Mouse (Mus musculus) heart, postnatal 10 days (tissue): Measurements from ENCODE around the gene Ppip5k2. TPM values are rescaled to one million over a fixed set of nuclear protein-coding genes. Genes with fewer than 3 reads are reported as not detected.
"Not testable (repeated sequence)": the region's sequence is repeated elsewhere in the genome, so short reads cannot be mapped to it uniquely, and the experiment has no call there.

Experiments
- DNase-seq, 2 experiments: peaks; one replicate each; pipeline ENCODE4 v3.0.0; 2021
- intact Hi-C: fragments of 180-260 bp; cut with DNase I; formaldehyde crosslinking; loops from one replicate; pipeline ENCODE4 v1.15.1; 2025
- total RNA-seq, 2 experiments: library from RNA; stranded (reverse); gene quantifications; 2 replicates each; pipeline ENCODE4 v1.2.3; 2021

Gene Ppip5k2
- total RNA-seq = 10 to 100 TPM; 72.2 to 91.8 TPM

DNA sequence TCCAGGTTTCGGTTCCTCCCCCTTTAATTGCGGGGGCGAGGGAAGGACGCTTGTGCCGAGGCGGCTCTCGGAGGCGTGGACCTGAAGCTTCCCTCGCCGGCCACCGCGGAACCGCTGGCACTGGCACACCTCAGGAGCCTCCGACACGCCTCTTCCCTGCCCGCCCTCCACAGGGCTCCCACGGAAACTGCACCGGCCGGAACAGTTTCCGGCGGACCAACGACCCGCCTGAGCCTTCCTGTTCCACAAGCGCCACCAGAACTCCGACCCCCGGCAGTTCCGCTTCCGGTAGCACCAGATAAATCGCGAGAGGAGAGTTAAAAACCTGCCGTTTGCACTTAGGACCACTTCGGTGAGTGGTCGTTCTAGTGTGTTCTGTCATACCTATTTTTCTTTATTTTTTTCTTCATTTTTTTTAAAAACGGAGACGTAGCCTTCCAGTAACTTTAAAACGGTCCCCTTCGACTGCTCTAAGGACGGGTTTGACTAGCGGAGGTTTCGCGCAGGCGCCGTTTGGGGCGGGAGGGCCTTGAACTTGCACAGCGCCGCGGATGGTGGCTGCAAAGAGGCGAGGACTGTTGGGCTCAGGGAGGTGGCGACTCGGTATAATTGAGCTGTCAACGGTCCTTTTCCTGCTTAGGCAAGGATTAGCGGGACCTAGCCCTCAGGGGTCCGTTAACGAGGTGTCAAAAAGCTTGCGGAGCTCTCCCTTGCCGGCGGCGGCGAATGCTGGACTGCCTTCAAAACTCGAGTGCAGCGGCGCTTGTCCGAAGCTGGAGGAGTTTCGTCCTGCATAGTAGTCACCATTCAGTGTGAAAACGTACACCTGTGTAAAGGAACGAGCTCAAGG, at the start of gene Ppip5k2, which contains the start of gene Gin1:
Gene Ppip5k2 (minus strand): TSS at position 508 of the 850 bp plus-strand sequence.
Gene Gin1 (plus strand): TSS at position 269 of the 850 bp plus-strand sequence.
- intact Hi-C loops = loop anchor here (2.0 to 5.0 kb wide), 2 partner anchors 108 to 207 kb away; partner anchors contain the start of gene D1Ertd622e
- peak; percentile 96 to 97 for DNase-seq

DNA sequence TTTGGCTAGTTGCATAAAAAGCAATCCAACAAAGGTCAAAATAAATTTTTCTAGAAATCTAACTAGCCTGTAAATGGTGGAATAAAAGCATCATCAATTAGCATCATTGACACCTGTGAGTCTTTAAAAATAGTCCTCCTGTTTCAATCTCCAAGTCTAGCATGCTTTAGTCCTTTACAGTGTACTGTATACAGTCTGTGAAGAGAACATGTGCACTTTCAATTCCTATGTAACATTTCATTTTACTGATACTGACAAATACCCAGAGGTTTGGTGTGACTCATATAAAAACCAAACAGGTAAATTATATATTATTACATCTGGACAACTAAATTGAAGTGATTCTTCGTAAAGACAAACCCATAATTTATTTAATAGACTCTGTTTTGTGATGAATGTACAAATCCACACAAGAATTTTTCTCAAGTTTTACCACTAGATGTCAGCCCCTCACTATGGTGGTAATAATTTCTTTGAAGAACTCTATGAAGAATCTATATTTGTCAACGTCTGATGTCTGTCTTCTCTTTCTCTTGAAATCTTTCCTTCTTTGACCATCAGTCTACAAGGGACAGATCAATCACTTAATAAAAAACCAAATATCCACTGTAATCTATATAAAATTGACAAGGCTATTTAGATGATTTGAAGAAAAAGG, 39.2 kb upstream of the Ppip5k2 start:
- intact Hi-C loops = loop anchor here (1.0 to 10.0 kb wide), 3 partner anchors 368 to 765 kb away; no protein-coding TSS in a partner anchor
- peak in 1 of 2 experiments; percentile 37 for DNase-seq

DNA sequence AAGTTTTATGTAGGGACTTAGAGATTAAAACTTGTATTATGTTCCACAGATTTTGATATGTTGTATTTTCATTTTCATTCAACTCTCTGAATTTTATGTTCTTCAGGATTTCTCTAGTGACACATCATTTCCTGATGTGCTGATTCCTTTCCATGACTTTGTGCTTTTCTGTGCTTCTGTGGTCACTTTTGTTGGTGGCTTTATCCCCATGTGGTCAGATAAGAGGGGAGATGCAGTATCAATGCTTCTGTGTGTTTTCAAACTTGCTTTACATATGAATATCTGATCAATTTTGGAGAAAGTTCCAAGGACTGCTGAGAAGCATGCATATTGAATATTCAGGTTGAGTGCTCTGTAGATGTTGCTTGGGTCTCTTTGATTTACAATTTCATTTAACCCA, 34.3 kb upstream of the Ppip5k2 start:
- DNase-seq = no peak
- intact Hi-C loops = loop anchor here (10.0 kb wide), 1 partner anchor 760 kb away; no protein-coding TSS in a partner anchor

DNA sequence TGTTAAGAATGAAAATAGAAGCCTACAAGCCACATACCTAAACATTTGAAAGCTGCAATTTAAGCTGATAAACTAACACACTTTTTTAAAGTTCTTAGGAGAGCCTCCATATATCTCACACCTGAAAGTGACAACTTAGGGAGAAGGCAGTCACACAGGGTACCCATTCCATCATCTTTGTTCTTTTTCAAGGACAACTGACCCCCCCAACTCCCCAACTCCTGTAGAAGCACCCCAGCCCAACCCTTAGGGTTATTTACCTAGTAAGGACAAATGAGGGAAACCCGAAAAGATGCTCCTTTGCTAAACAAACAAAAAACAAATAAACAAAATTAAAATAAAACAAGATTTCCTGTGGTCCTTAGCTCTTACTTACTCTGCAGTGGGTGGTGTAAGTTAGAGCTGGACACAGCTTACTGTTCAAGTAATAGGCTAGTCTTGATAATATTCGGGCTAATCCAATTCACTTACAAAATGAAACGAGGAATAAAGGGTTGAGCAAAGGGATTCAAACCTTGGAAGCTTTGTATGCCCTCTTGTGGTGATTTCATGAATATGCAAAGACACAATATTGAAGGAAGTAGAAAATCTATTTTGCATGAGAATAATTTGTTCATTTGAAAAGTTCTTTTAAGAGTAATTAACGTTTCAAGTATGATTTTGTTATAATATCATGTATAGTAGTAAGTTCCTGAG, 32.1 kb upstream of the Ppip5k2 start:
- DNase-seq = no peak
- intact Hi-C loops = loop anchor here (10.0 kb wide), 1 partner anchor 758 kb away; no protein-coding TSS in a partner anchor

DNA sequence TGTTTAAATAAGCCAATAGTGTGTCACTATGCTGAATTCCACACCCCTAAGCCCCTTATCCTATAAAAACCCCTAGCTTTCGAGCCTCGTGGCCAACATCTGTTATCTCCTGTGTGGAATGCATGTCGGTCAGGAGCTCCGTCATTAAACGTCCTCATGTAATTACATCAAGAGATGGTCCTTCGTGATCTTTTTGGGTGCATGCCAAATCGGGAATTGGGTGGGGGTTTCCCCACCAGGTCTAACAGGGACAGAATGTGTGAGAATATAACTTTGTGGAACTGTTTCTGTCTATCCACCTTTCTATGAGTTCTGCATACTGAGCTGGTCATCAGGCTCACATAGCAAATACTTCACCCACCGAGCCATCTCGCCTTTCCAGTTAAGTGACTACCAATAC, 25.7 kb upstream of the Ppip5k2 start:
- intact Hi-C loops = loop anchor here (5.0 kb wide), 1 partner anchor 34 kb away; no protein-coding TSS in a partner anchor
- no peak for DNase-seq

DNA sequence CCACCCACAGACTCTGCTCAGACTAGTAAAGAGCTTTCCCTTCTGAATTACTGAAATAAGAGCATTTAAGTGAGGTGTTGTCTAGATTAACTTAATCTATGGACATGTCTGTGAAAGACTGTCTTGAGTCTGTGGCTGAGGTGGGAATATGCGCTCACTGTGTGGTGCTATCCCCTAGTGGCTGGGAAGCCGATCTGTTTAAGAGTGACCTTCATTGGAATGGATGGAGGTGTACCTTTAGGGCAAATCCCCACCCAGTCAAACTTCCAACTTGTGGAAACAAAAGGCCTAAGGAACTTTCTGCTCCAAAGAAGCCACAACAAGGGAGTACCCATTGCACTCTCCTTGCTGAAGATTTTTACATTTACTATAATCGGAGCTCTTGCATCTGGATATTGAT, 23.9 kb upstream of the Ppip5k2 start:
- intact Hi-C loops = no loop called here
- DNase-seq = no peak

DNA sequence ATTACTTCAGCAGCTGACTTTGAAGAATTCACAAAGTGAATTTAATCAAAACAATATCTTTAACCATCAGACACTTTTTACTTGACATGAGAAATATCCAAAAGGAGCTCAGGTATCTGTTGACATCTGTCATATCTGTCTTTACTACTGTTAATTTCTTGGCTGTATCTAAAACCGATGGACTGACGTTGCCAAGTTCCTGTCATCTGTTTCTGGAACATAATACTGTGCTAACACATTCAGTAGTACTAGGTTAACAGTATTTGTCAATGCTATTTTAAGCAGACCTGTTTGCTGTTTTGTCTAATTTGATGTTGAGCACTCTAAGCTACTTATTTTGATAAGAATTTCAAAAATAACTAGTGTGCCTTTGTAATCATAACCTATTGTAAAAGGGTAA, 18.3 kb upstream of the Ppip5k2 start:
- DNase-seq = peak; percentile 46 to 48
- intact Hi-C loops = no loop called here

DNA sequence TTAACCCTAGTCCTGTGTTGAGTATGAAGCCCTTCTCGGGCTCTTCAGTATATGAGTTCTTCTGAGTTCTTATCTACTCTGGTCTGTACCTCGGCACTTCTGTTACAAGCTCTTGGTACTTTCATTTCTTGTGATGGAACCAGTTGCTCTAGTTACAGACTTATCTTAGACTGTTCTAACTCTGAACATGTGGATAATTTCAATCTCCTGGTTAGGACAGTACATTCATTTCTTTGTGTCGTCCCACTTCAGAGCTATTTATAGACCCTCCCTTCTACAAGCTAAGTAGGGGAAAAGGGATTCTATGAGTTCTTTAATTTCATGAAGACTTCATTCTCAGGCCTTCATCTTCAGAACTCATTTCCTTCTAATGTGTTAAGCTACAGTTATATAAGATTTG, 17.5 kb upstream of the Ppip5k2 start:
- DNase-seq = no peak
- intact Hi-C loops = no loop called here

DNA sequence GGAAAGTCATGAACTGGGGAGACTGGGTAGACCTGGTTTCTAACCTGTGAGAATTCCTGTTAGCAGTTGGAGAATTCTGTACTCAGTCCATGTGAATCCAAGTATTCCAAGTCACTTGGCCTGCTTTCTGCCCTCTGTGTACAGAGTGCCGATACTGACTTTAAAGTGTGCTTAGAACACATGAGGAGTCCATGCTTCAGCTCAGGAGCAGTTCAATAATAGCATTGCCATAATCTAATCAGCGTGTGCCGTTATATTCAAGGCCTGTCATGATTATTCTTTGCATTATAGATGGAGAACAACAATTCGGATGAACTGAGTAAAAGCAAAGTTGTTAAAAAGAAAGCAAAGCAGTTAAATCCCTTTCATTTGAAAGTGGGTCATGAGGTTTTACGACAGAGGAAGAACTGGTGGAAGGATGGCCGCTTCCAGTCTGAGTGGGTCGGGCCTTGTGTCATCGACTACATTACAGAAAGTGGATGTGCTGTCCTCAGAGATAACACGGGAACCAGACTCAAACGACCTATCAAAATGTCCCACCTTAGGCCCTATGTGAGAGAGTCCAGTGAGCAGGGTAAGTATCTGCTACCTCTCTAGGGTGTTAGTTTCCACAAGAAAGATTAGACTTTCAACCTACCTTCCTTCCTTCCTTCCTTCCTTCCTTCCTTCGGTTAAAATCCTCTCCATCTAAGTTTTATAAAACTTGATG, 15.6 kb upstream of the Ppip5k2 start:
- no peak for DNase-seq
- intact Hi-C loops = no loop called here

DNA sequence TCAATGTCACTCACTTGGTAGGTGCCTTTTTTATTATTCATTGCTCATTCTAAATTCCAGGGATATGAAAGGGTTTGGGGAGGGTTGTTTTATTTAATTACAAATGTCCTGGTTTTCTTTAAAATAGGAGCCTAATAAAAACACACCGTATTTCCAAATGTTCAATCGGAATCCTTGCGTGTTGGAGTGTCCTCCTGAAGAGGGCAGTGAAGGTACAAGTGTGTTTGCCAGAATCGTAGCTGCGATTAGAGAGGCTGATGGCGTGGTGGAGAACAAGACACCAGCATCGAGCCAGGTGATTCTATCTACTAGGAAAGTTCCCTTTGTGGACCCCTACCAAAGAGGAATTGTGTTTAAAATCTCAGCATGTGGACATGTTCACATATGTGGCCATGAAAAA, 14.7 kb upstream of the Ppip5k2 start:
- intact Hi-C loops = no loop called here
- DNase-seq = peak in 1 of 2 experiments; percentile 30

DNA sequence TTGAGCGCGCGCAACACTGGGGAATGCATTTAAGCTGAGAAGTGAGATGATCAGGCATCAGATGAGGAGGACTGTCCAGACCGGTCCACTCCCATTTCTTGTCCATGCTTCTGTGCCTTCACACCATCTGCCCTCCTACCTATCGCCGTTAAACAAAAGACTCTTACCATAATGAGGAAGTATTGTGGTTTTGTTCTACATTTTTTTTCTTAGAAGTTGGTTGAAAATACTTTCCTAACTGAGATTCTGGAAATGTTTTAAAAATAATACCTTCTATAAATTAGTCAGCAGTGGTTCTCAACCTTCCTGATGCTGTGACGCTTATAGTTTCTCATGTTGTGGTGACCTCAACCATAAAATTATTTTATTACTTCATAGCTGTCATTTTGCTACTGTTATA, 11.5 kb upstream of the Ppip5k2 start:
- DNase-seq = no peak
- intact Hi-C loops = no loop called here

DNA sequence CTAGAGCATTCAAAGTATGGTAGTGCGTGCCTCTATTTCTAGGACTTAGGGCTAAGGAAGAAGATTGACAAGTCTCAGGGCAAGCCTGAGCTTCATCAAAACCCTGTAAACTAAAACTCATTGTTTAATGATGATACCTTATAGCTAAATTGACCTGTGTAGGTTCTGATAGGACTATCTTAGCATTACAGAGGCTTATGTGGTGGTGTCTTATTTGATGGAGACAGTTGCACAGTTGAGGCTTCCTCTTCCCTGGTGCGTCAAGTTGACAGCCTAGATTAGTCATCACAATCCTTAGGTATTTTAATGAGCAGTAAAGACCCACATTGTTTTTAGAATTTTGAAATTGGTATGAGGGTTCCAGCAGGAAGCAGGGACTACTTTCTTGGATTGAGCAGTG, 3.8 kb upstream of the Ppip5k2 start:
- intact Hi-C loops = loop anchor here (5.0 kb wide), 1 partner anchor 112 kb away; the partner anchor contains the start of gene D1Ertd622e

DNA sequence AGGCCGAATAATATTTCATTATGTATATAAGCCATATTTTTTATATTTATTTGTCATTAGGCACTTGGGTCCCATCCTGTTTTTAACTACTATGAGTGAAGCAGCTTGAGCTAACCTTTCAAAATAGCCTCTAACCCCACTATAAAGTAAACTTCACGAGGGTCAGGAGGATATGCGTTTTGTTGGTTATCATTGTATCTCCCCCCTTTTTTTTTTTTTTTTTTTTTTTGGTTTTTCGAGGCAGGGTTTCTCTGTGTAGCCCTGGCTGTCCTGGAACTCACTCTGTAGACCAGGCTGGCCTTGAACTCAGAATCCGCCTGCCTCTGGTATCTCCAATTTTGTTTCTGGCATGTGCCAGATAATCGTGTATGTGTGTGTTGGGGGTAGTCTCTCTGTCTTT, 3.2 kb upstream of the Ppip5k2 start:
- no peak for DNase-seq
- intact Hi-C loops = loop anchor here (5.0 kb wide), 1 partner anchor 111 kb away; the partner anchor contains the start of gene D1Ertd622e

More for the DNA sequence above, 3.8 kb upstream of the Ppip5k2 start:
- no peak for DNase-seq

DNA sequence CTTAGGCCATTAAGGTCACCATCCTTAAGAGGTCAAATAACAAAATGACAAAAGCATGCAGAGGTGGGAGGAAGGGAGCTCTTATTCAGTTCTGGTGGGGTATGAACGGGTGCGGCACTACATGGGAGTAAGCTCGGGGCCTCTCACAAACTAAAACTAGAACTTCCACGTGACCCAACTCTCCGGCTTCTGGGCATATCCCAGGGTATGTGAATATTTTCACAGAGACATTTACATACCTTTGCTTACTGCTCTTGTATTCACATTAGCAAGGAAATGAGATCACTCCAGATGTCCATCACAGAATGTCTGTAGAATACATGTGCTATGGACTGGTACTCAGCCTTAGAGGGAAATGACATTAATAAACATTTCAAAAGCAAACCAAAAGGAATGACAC, 1.5 kb upstream of the Ppip5k2 start:
- no peak for DNase-seq
- intact Hi-C loops = loop anchor here (2.0 to 5.0 kb wide), 2 partner anchors 109 to 205 kb away; partner anchors contain the start of gene D1Ertd622e

DNA sequence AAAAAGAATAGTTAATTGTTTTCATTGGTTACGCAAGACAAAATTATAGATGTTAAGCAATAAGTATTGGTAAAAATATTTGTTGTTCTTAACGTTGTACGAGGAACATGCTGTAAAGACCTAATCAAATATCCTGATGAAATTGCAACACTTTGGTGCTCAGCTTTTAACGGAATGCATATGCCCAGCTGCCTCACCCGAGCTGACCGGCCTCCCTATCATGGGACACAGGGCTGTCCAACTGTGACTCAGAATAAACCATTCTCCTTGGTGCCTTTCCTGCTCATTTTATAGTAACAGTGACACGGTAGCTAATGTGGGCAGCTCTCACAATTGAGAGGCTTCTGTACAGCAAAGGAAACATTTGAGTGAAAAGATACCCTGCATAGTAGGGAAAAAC, 907 bp upstream of the Ppip5k2 start:
- peak; percentile 50 to 55 for DNase-seq
- intact Hi-C loops = loop anchor here (2.0 to 5.0 kb wide), 2 partner anchors 109 to 206 kb away; partner anchors contain the start of gene D1Ertd622e

DNA sequence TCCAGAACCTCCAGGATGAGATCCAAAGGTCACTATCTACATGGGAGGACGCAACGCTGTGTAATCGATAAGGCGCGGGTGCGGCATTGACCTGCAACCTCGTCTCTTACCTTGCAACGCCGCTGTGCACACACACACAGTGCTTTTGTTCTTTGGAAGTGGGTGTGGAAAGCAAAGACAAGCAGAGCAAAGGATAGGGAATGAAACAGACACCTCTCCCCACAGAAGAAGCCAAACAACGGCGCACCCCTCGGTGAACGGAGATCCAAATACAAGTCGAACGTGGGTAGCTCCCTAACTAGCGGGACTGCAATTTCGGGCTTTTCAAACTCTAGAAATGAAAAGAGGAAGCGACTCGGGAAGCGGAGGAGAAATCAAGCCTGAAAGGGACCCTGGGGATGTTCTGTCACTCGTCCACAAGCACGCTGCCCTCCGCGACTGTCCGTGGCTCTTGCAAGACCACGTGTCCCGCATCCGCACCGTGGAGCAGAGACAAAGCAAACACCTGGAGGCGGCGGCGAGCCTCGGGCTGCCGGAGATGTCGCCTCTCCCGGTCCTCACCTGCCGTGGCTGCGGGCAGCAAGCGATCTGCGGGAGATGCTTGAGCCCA, 812 bp downstream of the Ppip5k2 start:
- intact Hi-C loops = no loop called here
- DNase-seq = peak; percentile 47 to 48

DNA sequence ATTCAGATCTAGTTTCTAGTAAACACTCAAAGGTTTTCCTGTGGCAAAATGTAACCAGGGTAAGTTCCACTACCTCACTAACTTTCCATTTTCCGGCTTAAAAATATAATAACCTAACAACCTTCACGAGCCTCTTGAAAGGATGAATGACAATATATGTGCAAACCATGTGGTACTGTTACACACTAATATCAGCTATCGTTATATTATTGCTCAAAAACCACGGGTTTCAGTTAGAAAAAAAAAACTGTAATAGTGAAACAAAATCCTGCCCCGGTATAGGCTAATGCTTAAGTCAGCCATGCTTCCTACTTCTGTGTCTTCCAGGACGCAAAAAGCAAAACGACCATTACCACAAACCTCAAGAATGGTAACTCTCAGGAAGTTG, 1.3 kb downstream of the Ppip5k2 start:
- no peak for DNase-seq
- intact Hi-C loops = no loop called here

DNA sequence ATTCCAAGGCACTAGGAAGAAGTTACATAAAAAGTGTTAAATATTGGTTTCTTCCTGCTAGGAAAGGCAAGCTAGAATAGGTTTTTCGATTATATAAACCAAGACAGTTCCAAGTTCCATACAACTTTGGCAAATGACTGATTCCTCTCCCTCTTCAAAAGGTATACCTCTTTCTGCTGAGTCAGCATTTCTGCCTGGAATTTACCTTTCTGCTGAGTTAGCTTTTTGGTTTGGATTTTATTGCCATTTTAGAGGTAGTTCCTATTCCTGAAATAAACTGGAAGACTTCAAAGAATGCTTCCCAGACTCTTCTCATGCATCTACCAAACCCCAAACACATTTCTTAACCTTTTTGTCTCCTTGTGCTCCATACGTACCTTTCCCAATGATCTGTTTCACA, 2.1 kb downstream of the Ppip5k2 start:
- DNase-seq = no peak
- intact Hi-C loops = no loop called here

DNA sequence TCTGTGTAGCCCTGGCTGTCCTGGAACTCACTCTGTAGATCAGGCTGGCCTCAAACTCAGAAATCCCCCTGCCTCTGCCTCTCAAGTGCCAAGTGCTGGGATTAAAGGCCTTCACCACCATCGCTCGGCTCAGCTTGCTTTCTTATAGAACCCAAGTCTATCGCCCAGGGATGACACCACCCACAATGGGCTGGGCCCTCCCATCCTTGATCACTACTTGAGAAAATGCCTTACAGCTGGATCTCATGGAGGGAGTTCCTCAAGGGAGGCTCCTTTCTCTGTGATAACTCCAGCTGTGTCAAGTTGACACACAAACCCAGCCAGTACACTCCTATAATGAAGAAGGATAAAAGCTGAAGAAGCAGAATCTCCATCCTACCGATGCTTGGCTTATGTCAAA, 4.5 kb downstream of the Ppip5k2 start:
- intact Hi-C loops = not testable (repeated sequence)

More for the DNA sequence above, 4.5 kb downstream of the Ppip5k2 start:
- not testable (repeated sequence) for DNase-seq
